Comparison of ENCODE assay signal across 23 mouse cellular contexts in genomic region chr8:74831322-74831721, GRCm38 (mm10). TPM values are rescaled to one million over a fixed set of nuclear protein-coding genes. Genes with fewer than 3 reads are reported as not detected.
"Had no signal": no experiment of that assay in that cellular context is flagged by ENCODE, and none has a peak within 500 bp of the region (broad histone marks: within the 10 kb centered on the region; RNA-seq: fewer than 3 reads in every experiment).

No protein-coding gene starts in this region.

- H3K4me2 ChIP-seq: limb, embryonic 13.5 days; liver, embryonic 12.5 days; liver, embryonic 15.5 days; lung, embryonic 15.5 days; midbrain, embryonic 11.5 days had no signal

- H3K27ac ChIP-seq: limb, embryonic 13.5 days; liver, embryonic 12.5 days; liver, embryonic 15.5 days; lung, embryonic 15.5 days had no signal

- H3K9ac ChIP-seq: limb, embryonic 13.5 days; liver, embryonic 12.5 days; liver, embryonic 15.5 days; lung, embryonic 15.5 days had no signal

- ATAC-seq: liver, embryonic 12.5 days had no signal

- H3K9me3 ChIP-seq: limb, embryonic 13.5 days; liver, embryonic 12.5 days; liver, embryonic 15.5 days; lung, embryonic 15.5 days; megakaryocyte, embryonic 14.5 days had no signal

- H3K4me3 ChIP-seq: limb, embryonic 13.5 days; liver, embryonic 12.5 days; liver, embryonic 15.5 days; lung, embryonic 15.5 days; megakaryocyte, embryonic 14.5 days had no signal

- H3K36me3 ChIP-seq: limb, embryonic 13.5 days; liver, embryonic 12.5 days; liver, embryonic 15.5 days; lung, embryonic 15.5 days had no signal

- H3K4me1 ChIP-seq: limb, embryonic 13.5 days; liver, embryonic 12.5 days; liver, embryonic 15.5 days; lung, embryonic 15.5 days; megakaryocyte, embryonic 14.5 days had no signal

- DNase-seq: kidney, adult 8-10 months; kidney, postnatal 36 days; left cerebral cortex, postnatal 4 days; liver; lung, adult 18-20 months; lung, postnatal 10 days; lung, postnatal 36 days; midbrain, embryonic 14.5 days; thymus, adult 18-20 months; thymus, postnatal 36 days had no signal

- H3K27me3 ChIP-seq: limb, embryonic 13.5 days; liver, embryonic 12.5 days; liver, embryonic 15.5 days; lung, embryonic 15.5 days; megakaryocyte, embryonic 14.5 days had no signal

RNA-seq across cellular contexts. Expression of gene Isx, which starts 41.7 kb away (rescaled TPM):
- total RNA-seq: layer of hippocampus, adult 18-20 months; layer of hippocampus, postnatal 14 days; left cerebral cortex, postnatal 14 days; left cerebral cortex, postnatal 4 days; midbrain, postnatal 0 days had no signal
- polyA plus RNA-seq: liver, embryonic 15.5 days; lung, embryonic 15.5 days; midbrain, embryonic 11.5 days; midbrain, embryonic 14.5 days; midbrain, postnatal 0 days; neural tube, embryonic 11.5 days; neural tube, embryonic 14.5 days; testis, adult 2 months had no signal
